Mouse (Mus musculus) adrenal gland (tissue): ENCODE measurements around the gene Ecel1.

ENCODE experiments used
- intact Hi-C: fragments of 180-260 bp; cut with DNase I; formaldehyde crosslinking; loops from one replicate; pipeline ENCODE4 v1.15.1; 2025

Gene Ecel1

GRCm38 (mm10) chr1:87103936-87104335 lies 52.4 kb downstream of the Ecel1 start:
- intact Hi-C loops: no loop called here

DNA sequence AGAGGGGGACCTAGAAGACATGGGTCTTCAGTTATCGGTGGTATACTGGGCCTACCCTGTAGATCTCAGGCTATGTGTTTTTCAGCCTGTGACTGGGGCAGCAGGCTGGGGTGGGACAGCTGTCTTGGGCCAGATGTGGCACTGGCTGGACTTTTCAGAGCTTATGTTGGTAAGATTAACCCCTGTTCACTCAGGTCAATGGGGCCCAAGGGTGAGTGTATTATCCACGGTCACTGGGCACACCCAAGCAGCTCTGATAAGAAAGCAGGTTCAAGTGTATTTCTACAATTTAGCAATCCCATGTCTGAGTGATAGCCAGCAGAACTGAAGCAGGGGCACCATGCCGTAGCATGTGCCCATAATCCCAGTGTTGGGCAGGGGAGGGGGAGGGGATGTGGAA lies 54.2 kb downstream of the Ecel1 start:
- intact Hi-C loops: no loop called here

DNA sequence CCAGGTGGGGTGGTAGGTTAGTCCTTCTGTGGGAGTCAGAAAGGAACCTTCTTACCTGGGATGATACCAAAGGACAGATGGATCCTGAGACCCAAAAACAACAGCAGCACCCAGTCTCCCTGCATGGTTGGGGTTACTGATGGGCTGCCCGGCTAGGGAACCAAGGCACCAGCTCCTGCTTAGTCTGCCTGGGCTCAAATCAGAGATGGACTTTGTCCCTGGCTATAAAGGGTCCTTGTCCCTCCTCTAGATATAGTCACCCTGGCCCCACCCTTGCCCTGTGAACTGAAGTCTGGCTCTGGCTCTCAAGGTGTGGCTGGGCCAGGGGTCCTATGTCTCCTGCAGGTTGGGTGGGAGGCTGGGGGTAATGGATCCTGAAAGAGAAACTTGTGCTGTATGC lies 54.9 kb downstream of the Ecel1 start, which contains the start of gene Alpi:
TSS of gene Alpi (minus strand) at position 196 of the 400 bp plus-strand sequence.
- intact Hi-C loops: no loop called here

DNA sequence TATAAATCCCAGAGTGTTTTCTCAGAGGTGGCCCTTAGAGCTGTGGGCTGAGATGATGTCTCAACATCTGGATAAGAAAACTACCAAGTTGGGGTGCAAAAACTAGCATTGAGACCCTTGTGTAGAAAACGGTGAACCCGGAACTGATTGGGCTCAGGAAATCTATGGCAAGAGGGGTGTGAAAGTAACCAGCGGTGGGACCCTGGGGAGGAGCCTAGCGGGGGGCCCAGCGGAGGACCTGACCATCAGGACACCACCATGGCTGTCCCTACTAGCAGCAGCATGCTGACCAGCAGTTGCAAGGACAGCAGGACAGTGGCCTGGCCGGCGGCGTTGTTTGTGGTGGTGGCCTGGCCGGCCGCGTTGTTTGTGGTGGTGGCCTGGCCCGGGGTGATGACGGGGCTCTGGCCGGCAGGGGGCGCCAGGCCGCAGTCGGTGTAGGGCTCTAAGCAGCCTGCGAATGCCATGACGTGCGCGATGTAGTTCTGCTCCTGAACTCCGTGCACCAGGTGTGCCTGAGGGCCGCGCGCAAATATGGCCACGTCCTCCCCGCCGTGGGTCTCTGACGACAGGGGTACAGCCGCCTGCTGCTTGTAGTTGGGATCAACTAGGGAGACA lies 57.9 kb downstream of the Ecel1 start:
- intact Hi-C loops: loop anchor here (2.0 kb wide), 1 partner anchor 86 kb away; no protein-coding TSS in a partner anchor
